Mouse (Mus musculus) midbrain, embryonic 13.5 days (tissue): ENCODE measurements around the gene Mrtfb. TPM values are rescaled to one million over a fixed set of nuclear protein-coding genes. Genes with fewer than 3 reads are reported as not detected.

Experiments used
- ATAC-seq: fragments of 200-750 bp; cut with Nextera tagmentation; 2 replicates; pipeline ENCODE4 v1.8.0; 2017; ENCODE audit warnings: mild to moderate bottlenecking, moderate TSS enrichment, moderate library complexity
- H3K27ac ChIP-seq: fragments of 300-500 bp; sonication (generic); 2 replicates; pipeline ENCODE4 v1.5.1; 2015; ENCODE audit warnings: inconsistent platforms, mild to moderate bottlenecking, moderate library complexity
- H3K27me3 ChIP-seq: fragments of 300-500 bp; sonication (generic); 2 replicates; pipeline ENCODE4 v1.6.1; 2015; ENCODE audit warnings: mild to moderate bottlenecking, inconsistent platforms
- H3K36me3 ChIP-seq: fragments of 300-500 bp; sonication (generic); 2 replicates; pipeline ENCODE4 v1.6.1; 2015; ENCODE audit warnings: mild to moderate bottlenecking, inconsistent platforms
- H3K4me1 ChIP-seq: fragments of 300-500 bp; sonication (generic); replicated peaks from 2 replicates; pipeline ENCODE4 v1.6.1; 2015; ENCODE audit warnings: inconsistent platforms
- H3K4me2 ChIP-seq: fragments of 300-500 bp; sonication (generic); replicated peaks from 2 replicates; pipeline ENCODE4 v1.6.1; 2015; ENCODE audit warnings: moderate library complexity, mild to moderate bottlenecking, inconsistent platforms
- H3K4me3 ChIP-seq: fragments of 300-500 bp; sonication (generic); replicated peaks from 2 replicates; pipeline ENCODE4 v1.5.1; 2015; ENCODE audit warnings: mild to moderate bottlenecking, inconsistent platforms
- H3K9ac ChIP-seq: fragments of 300-500 bp; sonication (generic); replicated peaks from 2 replicates; pipeline ENCODE4 v1.6.1; 2015; ENCODE audit warnings: mild to moderate bottlenecking, inconsistent platforms
- H3K9me3 ChIP-seq: fragments of 300-500 bp; sonication (generic); 2 replicates; pipeline ENCODE4 v1.6.1; 2016; ENCODE audit warnings: mild to moderate bottlenecking, inconsistent platforms
- WGBS: fragments of 180-500 bp; shearing (Covaris S2); methylation state at CpG from one replicate; pipeline ENCODE4 v1.1.7; 2015; 5-methylcytosine and 5-hydroxymethylcytosine counted together
- polyA plus RNA-seq: library from polyadenylated mRNA; unstranded; fragments of >200 nt; fragmentation: Nextera tagmentation; extraction: Ambion mirVana; gene quantifications from 2 replicates; pipeline ENCODE4 v1.2.1, GENCODE M21; 2015

The Mrtfb gene
- polyA plus RNA-seq, 1 experiment from 2014 or later: 12.6 TPM

- no peak overlapping the region for H3K27ac ChIP-seq
- peaks cover 1% of the 10 kb centered on the region for H3K4me1 ChIP-seq
- no peak overlapping the region for H3K4me3 ChIP-seq
- H3K27me3 ChIP-seq: no peaks in the 10 kb centered on the region
- WGBS: 85% methylated on average over 7 of the region's 7 CpGs
- no peak for ATAC-seq
- no peak overlapping the region for H3K4me2 ChIP-seq
- no peak overlapping the region for H3K9ac ChIP-seq
- H3K36me3 ChIP-seq: no peaks in the 10 kb centered on the region
- no peaks in the 10 kb centered on the region for H3K9me3 ChIP-seq
These were observed 120.7 kb downstream of the Mrtfb start for GRCm38 (mm10) chr16:13376947-13377486.

GRCm38 (mm10) chr16:13378157-13378556 lies 121.9 kb downstream of the Mrtfb start:
- 86% methylated on average over 5 of the region's 5 CpGs for WGBS
- H3K36me3 ChIP-seq: no peaks in the 10 kb centered on the region
- no peak overlapping the region for H3K4me2 ChIP-seq
- no peaks in the 10 kb centered on the region for H3K4me1 ChIP-seq
- H3K9me3 ChIP-seq: no peaks in the 10 kb centered on the region
- no peak overlapping the region for H3K27ac ChIP-seq
- no peak overlapping the region for H3K9ac ChIP-seq
- no peak for ATAC-seq
- no peak overlapping the region for H3K4me3 ChIP-seq
- no peaks in the 10 kb centered on the region for H3K27me3 ChIP-seq

GRCm38 (mm10) chr16:13379865-13380264 lies 123.6 kb downstream of the Mrtfb start:
- ATAC-seq: no peak
- Histone ChIP-seq H3K9me3 (no peaks in the 10 kb centered on the region), H3K9ac (no peak overlapping the region), H3K4me1 (no peaks in the 10 kb centered on the region), H3K27ac (no peak overlapping the region), H3K4me2 (no peak overlapping the region), H3K36me3 (peaks cover 10% of the 10 kb centered on the region), H3K27me3 (no peaks in the 10 kb centered on the region), H3K4me3 (no peak overlapping the region)
- 90% methylated on average over 2 of the region's 2 CpGs for WGBS

GRCm38 (mm10) chr16:13381771-13382170 lies 125.5 kb downstream of the Mrtfb start:
- Histone ChIP-seq H3K4me2 (no peak overlapping the region), H3K27me3 (no peaks in the 10 kb centered on the region), H3K9me3 (no peaks in the 10 kb centered on the region), H3K36me3 (peaks cover 26% of the 10 kb centered on the region), H3K27ac (no peak overlapping the region), H3K4me3 (no peak overlapping the region), H3K9ac (no peak overlapping the region), H3K4me1 (no peaks in the 10 kb centered on the region)
- 99% methylated on average over 2 of the region's 2 CpGs for WGBS
- no peak for ATAC-seq

GRCm38 (mm10) chr16:13387306-13387705 lies 131.0 kb downstream of the Mrtfb start:
- Histone ChIP-seq H3K9ac (no peak overlapping the region), H3K9me3 (no peaks in the 10 kb centered on the region), H3K4me3 (no peak overlapping the region), H3K27me3 (no peaks in the 10 kb centered on the region), H3K36me3 (peaks cover 41% of the 10 kb centered on the region), H3K4me1 (no peaks in the 10 kb centered on the region), H3K27ac (no peak overlapping the region), H3K4me2 (no peak overlapping the region)
- WGBS: 93% methylated on average over 4 of the region's 4 CpGs
- ATAC-seq: no peak

GRCm38 (mm10) chr16:13400375-13400774 lies 144.1 kb downstream of the Mrtfb start:
- Histone ChIP-seq H3K4me2 (no peak overlapping the region), H3K36me3 (peaks cover 86% of the 10 kb centered on the region), H3K27ac (no peak overlapping the region), H3K4me3 (no peak overlapping the region), H3K27me3 (no peaks in the 10 kb centered on the region), H3K9me3 (no peaks in the 10 kb centered on the region), H3K9ac (no peak overlapping the region), H3K4me1 (no peaks in the 10 kb centered on the region)
- ATAC-seq: no peak
- WGBS: 83% methylated on average over 2 of the region's 2 CpGs

- Histone ChIP-seq H3K36me3 (peaks cover 86% of the 10 kb centered on the region), H3K4me2 (no peak overlapping the region), H3K4me3 (no peak overlapping the region), H3K27me3 (no peaks in the 10 kb centered on the region), H3K9me3 (no peaks in the 10 kb centered on the region), H3K4me1 (no peaks in the 10 kb centered on the region), H3K27ac (no peak overlapping the region), H3K9ac (no peak overlapping the region)
- ATAC-seq: no peak
- 86% methylated on average over 5 of the region's 5 CpGs for WGBS
These were observed 145.3 kb downstream of the Mrtfb start for GRCm38 (mm10) chr16:13401591-13401990.

- ATAC-seq: no peak
- peaks cover 82% of the 10 kb centered on the region for H3K36me3 ChIP-seq
These were observed 148.4 kb downstream of the Mrtfb start for GRCm38 (mm10) chr16:13404656-13405055.

GRCm38 (mm10) chr16:13405403-13405802 lies 149.1 kb downstream of the Mrtfb start:
- no peak for ATAC-seq
- Histone ChIP-seq H3K4me2 (no peak overlapping the region), H3K27ac (no peak overlapping the region), H3K27me3 (no peaks in the 10 kb centered on the region), H3K4me1 (no peaks in the 10 kb centered on the region), H3K4me3 (no peak overlapping the region), H3K36me3 (peaks cover 80% of the 10 kb centered on the region), H3K9me3 (no peaks in the 10 kb centered on the region), H3K9ac (no peak overlapping the region)
- 94% methylated on average over 2 of the region's 2 CpGs for WGBS

More at GRCm38 (mm10) chr16:13404656-13405055, 148.4 kb downstream of the Mrtfb start:
- WGBS: 83% methylated on average over 6 of the region's 6 CpGs
- Histone ChIP-seq H3K27ac (no peak overlapping the region), H3K4me2 (no peak overlapping the region), H3K4me1 (no peaks in the 10 kb centered on the region), H3K9me3 (no peaks in the 10 kb centered on the region), H3K27me3 (no peaks in the 10 kb centered on the region), H3K9ac (no peak overlapping the region), H3K4me3 (no peak overlapping the region)

GRCm38 (mm10) chr16:13409530-13410163 lies 153.4 kb downstream of the Mrtfb start:
- H3K4me1 ChIP-seq: no peaks in the 10 kb centered on the region
- 81% methylated on average over 4 of the region's 4 CpGs for WGBS
- no peak overlapping the region for H3K4me2 ChIP-seq
- no peaks in the 10 kb centered on the region for H3K9me3 ChIP-seq
- peak; percentile 72 for ATAC-seq
- no peak overlapping the region for H3K4me3 ChIP-seq
- H3K9ac ChIP-seq: no peak overlapping the region
- no peak overlapping the region for H3K27ac ChIP-seq
- H3K27me3 ChIP-seq: no peaks in the 10 kb centered on the region
- peaks cover 73% of the 10 kb centered on the region for H3K36me3 ChIP-seq

- Histone ChIP-seq H3K4me1 (no peaks in the 10 kb centered on the region), H3K27ac (no peak overlapping the region), H3K9me3 (no peaks in the 10 kb centered on the region), H3K4me2 (no peak overlapping the region), H3K27me3 (no peaks in the 10 kb centered on the region), H3K4me3 (no peak overlapping the region), H3K9ac (no peak overlapping the region), H3K36me3 (peaks cover 62% of the 10 kb centered on the region)
- WGBS: 91% methylated on average over 2 of the region's 2 CpGs
- ATAC-seq: no peak
These were observed 154.5 kb downstream of the Mrtfb start for GRCm38 (mm10) chr16:13410760-13411159.

- no peaks in the 10 kb centered on the region for H3K4me1 ChIP-seq
- no peak overlapping the region for H3K4me3 ChIP-seq
- peaks cover 56% of the 10 kb centered on the region for H3K36me3 ChIP-seq
- H3K9me3 ChIP-seq: no peaks in the 10 kb centered on the region
- no peak for ATAC-seq
- H3K27me3 ChIP-seq: no peaks in the 10 kb centered on the region
- no peak overlapping the region for H3K27ac ChIP-seq
- H3K9ac ChIP-seq: no peak overlapping the region
- no peak overlapping the region for H3K4me2 ChIP-seq
- 96% methylated on average over 4 of the region's 4 CpGs for whole genome bisulfite sequencing
These were observed 155.2 kb downstream of the Mrtfb start for GRCm38 (mm10) chr16:13411531-13411930.

- Histone ChIP-seq H3K4me3 (no peak overlapping the region), H3K4me1 (no peaks in the 10 kb centered on the region), H3K27ac (no peak overlapping the region), H3K9me3 (no peaks in the 10 kb centered on the region), H3K4me2 (no peak overlapping the region), H3K9ac (no peak overlapping the region), H3K27me3 (no peaks in the 10 kb centered on the region), H3K36me3 (peaks cover 40% of the 10 kb centered on the region)
- WGBS: 93% methylated on average over 7 of the region's 7 CpGs
- ATAC-seq: no peak
These were observed 158.3 kb downstream of the Mrtfb start for GRCm38 (mm10) chr16:13414566-13414965.
